Mouse (Mus musculus): ENCODE measurements around the gene Tcea2. TPM values are rescaled to one million over a fixed set of nuclear protein-coding genes. Genes with fewer than 3 reads are reported as not detected.

The Tcea2 gene
- 4.4 and 5.1 TPM in 2 replicates for polyA plus RNA-seq (2012; rRNA removed)

GRCm38 (mm10) chr2:181679951-181680715 lies at the start of gene Tcea2:
Tcea2 (plus strand) TSS chr2:181680310.

GRCm38 (mm10) chr2:181656734-181657133 lies 23.4 kb upstream of the Tcea2 start, which contains the start of gene Gm29797:
Gm29797 (plus strand) TSS chr2:181657034.

GRCm38 (mm10) chr2:181671326-181671725 lies 8.8 kb upstream of the Tcea2 start, which contains the start of gene Sox18:
Sox18 (minus strand) TSS chr2:181671640.

GRCm38 (mm10) chr2:181693339-181694280 lies 13.5 kb downstream of the Tcea2 start, which contains the start of gene Rgs19:
Rgs19 (minus strand) TSS chr2:181693977.

GRCm38 (mm10) chr2:181698241-181698640 lies 18.1 kb downstream of the Tcea2 start, which contains the start of gene Lkaaear1:
Lkaaear1 (minus strand) TSS chr2:181698442.

GRCm38 (mm10) chr2:181714903-181715326 lies 34.8 kb downstream of the Tcea2 start, which contains the start of gene Oprl1:
Oprl1 (plus strand) TSS chr2:181715016.

Other genes with a start within 250 kb of the Tcea2 start
- 2.8 and 3.5 TPM in 2 replicates for gene Zbtb46, start 220.9 kb upstream of the Tcea2 start, polyA plus RNA-seq (2012; rRNA removed)
- gene Abhd16b, start 187.1 kb upstream of the Tcea2 start, polyA plus RNA-seq (2012; rRNA removed), result not detected in 2 replicates
- 32.5 and 33.9 TPM in 2 replicates for gene Tpd52l2, start 183.2 kb upstream of the Tcea2 start, polyA plus RNA-seq (2012; rRNA removed)
- 14.9 and 17.4 TPM in 2 replicates for gene Dnajc5, start 159.8 kb upstream of the Tcea2 start, polyA plus RNA-seq (2012; rRNA removed)
- 40.3 and 46.7 TPM in 2 replicates for gene Uckl1, start 95.4 kb upstream of the Tcea2 start, polyA plus RNA-seq (2012; rRNA removed)
- gene Prpf6, start 88.4 kb upstream of the Tcea2 start, polyA plus RNA-seq (2012; rRNA removed), result 17.8 and 22.9 TPM in 2 replicates
- 12.5 and 13.4 TPM in 2 replicates for gene Zfp512b, start 87.5 kb upstream of the Tcea2 start, polyA plus RNA-seq (2012; rRNA removed)
- 3.4 and 3.6 TPM in 2 replicates for gene Samd10, start 81.1 kb upstream of the Tcea2 start, polyA plus RNA-seq (2012; rRNA removed)
- gene Gm29797, start 23.3 kb upstream of the Tcea2 start, polyA plus RNA-seq (2012; rRNA removed), result 0.06 TPM in 1 of 2 replicates, not detected in the other
- gene Sox18, start 8.7 kb upstream of the Tcea2 start, polyA plus RNA-seq (2012; rRNA removed), result 7.6 and 7.7 TPM in 2 replicates
- gene Rgs19, start 13.7 kb downstream of the Tcea2 start, polyA plus RNA-seq (2012; rRNA removed), result 31.3 and 37.0 TPM in 2 replicates
- gene Lkaaear1, start 18.1 kb downstream of the Tcea2 start, polyA plus RNA-seq (2012; rRNA removed), result not detected in 2 replicates
- gene Oprl1, start 34.7 kb downstream of the Tcea2 start, polyA plus RNA-seq (2012; rRNA removed), result 0.10 and 0.14 TPM in 2 replicates
- gene Myt1, start 83.0 kb downstream of the Tcea2 start, polyA plus RNA-seq (2012; rRNA removed), result 0.01 TPM in 1 of 2 replicates, not detected in the other
- gene Pcmtd2, start 157.5 kb downstream of the Tcea2 start, polyA plus RNA-seq (2012; rRNA removed), result 12.0 and 13.5 TPM in 2 replicates
- gene Polr3k, start 184.0 kb downstream of the Tcea2 start, polyA plus RNA-seq (2012; rRNA removed), result 8.8 and 9.3 TPM in 2 replicates

All from liver, embryonic 18 days (tissue).